Mouse (Mus musculus): ENCODE measurements around the gene Crabp2.
A peak's percentile ranks its signal among the peaks of the same experiment; 100 is the strongest.

The Crabp2 gene

GRCm38 (mm10) chr3:87927452-87927851 is 21.0 kb upstream of the Crabp2 start:
- DNase-seq (ENCODE audit: low read depth, low spot score): no peak

GRCm38 (mm10) chr3:87929341-87930077 is 19.0 kb upstream of the Crabp2 start:
- no peak for DNase-seq (ENCODE audit: low read depth, low spot score)

GRCm38 (mm10) chr3:87930078-87930795 is 18.2 kb upstream of the Crabp2 start, which contains the start of the genes Isg20l2 and Rrnad1:
TSS of gene Isg20l2 (plus strand) at chr3:87930314.
TSS of gene Rrnad1 (minus strand) at chr3:87930717.
- peak; percentile 96 for DNase-seq (ENCODE audit: low read depth, low spot score)

GRCm38 (mm10) chr3:87934026-87934425 is 14.4 kb upstream of the Crabp2 start:
- no peak for DNase-seq (ENCODE audit: low read depth, low spot score)

- no peak for DNase-seq (ENCODE audit: low read depth, low spot score)
Observed at GRCm38 (mm10) chr3:87934501-87934900, 14.0 kb upstream of the Crabp2 start.

GRCm38 (mm10) chr3:87935201-87935600 is 13.3 kb upstream of the Crabp2 start:
- DNase-seq (ENCODE audit: low read depth, low spot score): no peak

GRCm38 (mm10) chr3:87935776-87936175 is 12.7 kb upstream of the Crabp2 start:
- peak; percentile 58 for DNase-seq (ENCODE audit: low read depth, low spot score)

- DNase-seq (ENCODE audit: low read depth, low spot score): no peak
Observed at GRCm38 (mm10) chr3:87940611-87941010, 7.9 kb upstream of the Crabp2 start.

GRCm38 (mm10) chr3:87942471-87942870 is 6.0 kb upstream of the Crabp2 start:
- no peak for DNase-seq (ENCODE audit: low read depth, low spot score)

- no peak for DNase-seq (ENCODE audit: low read depth, low spot score)
Observed at GRCm38 (mm10) chr3:87943586-87943985, 4.9 kb upstream of the Crabp2 start.

GRCm38 (mm10) chr3:87944838-87945600 is 3.4 kb upstream of the Crabp2 start:
- no peak for DNase-seq (ENCODE audit: low read depth, low spot score)

GRCm38 (mm10) chr3:87945781-87946540 is 2.5 kb upstream of the Crabp2 start:
- DNase-seq (ENCODE audit: low read depth, low spot score): no peak

GRCm38 (mm10) chr3:87946541-87946860 is 2.0 kb upstream of the Crabp2 start:
- no peak for DNase-seq (ENCODE audit: low read depth, low spot score)

- no peak for DNase-seq (ENCODE audit: low read depth, low spot score)
Observed at GRCm38 (mm10) chr3:87947056-87947810, 1.2 kb upstream of the Crabp2 start.

- DNase-seq (ENCODE audit: low read depth, low spot score): no peak
Observed at GRCm38 (mm10) chr3:87947811-87948199, 661 bp upstream of the Crabp2 start.

- no peak for DNase-seq (ENCODE audit: low read depth, low spot score)
Observed at GRCm38 (mm10) chr3:87949266-87949954, 944 bp downstream of the Crabp2 start.

GRCm38 (mm10) chr3:87949955-87950515 is 1.6 kb downstream of the Crabp2 start:
- no peak for DNase-seq (ENCODE audit: low read depth, low spot score)

GRCm38 (mm10) chr3:87951946-87952345 is 3.5 kb downstream of the Crabp2 start:
- no peak for DNase-seq (ENCODE audit: low read depth, low spot score)

- DNase-seq (ENCODE audit: low read depth, low spot score): no peak
Observed at GRCm38 (mm10) chr3:87952440-87952839, 4.0 kb downstream of the Crabp2 start.

- DNase-seq (ENCODE audit: low read depth, low spot score): no peak
Observed at GRCm38 (mm10) chr3:87958056-87958455, 9.6 kb downstream of the Crabp2 start.
